Mouse (Mus musculus): ENCODE results near the gene Hist1h2ag. TPM values are rescaled to one million over a fixed set of nuclear protein-coding genes. Genes with fewer than 3 reads are reported as not detected.

Hist1h2ag gene
- polyA plus RNA-seq, 1 experiment: not detected

DNA sequence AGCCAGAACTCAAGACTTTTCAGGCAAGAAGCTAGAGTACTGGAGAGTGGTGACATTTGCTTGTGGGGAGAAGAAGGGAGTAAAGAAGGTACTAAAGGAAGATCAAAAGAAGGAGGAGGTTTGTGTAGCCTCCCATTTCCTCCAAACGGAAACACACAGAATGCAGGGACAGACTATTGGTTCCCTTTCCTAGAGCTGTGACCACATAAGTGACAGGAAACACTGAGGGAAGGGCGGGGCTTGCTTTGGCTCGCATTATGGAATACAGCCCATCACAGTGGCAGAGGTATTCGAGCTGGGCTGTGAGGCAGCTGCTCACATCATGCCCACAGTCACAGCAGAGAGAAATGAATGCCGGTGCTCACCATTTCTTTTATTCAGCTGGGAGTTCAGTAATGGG lies 40.9 kb downstream of the Hist1h2ag start:
- H3K27ac ChIP-seq (ENCODE audit: insufficient read depth, low read depth, low read length): no peak overlapping the region
- 10% methylated on average over 5 of the region's 5 CpGs for WGBS
- H3K4me1 ChIP-seq (ENCODE audit: control insufficient read depth, insufficient read depth, low read length): 0 out of 2 replicates have a peak, but pooled peaks cover 3% of the 10 kb centered on the region
- TF ChIP-seq CTCF (conservative IDR thresholded peaks at IDR 0.05; ENCODE audit: insufficient read depth, insufficient read length, low read depth, low read length): no peak
- no peak for TF ChIP-seq POLR2A (IDR thresholded peaks at IDR 0.05; ENCODE audit: low read depth, low read length)
- H3K27me3 ChIP-seq (replicated peaks; ENCODE audit: control insufficient read depth, insufficient read depth, low read length): peaks cover 9% of the 10 kb centered on the region
- H3K4me3 ChIP-seq (ENCODE audit: insufficient read depth, low read depth, low read length): no peak overlapping the region
- H3K36me3 ChIP-seq (ENCODE audit: control insufficient read depth, insufficient read depth, low read length): no peaks in the 10 kb centered on the region
- no peak for DNase-seq

DNA sequence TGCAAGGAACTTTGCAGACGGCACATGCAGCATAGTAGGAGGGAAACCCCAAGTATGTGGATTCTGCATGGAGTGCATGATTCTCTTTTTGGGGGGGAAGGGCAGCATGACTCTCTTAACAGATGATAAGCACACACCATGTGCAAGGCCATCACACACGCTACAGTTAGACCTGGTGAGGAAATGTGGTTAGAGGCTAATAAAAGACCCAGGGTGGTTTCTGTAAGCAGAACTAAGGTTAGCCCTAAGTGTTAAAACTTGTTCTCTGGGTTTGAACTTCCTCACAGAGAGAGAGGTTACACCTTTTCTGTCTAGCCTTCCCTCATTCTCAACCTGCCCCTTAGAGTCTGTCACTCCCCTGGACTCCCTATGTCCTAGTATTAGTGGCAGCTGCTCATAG lies 41.4 kb downstream of the Hist1h2ag start:
- Histone ChIP-seq H3K27ac (ENCODE audit: insufficient read depth, low read depth, low read length) (no peak overlapping the region), H3K4me1 (ENCODE audit: control insufficient read depth, insufficient read depth, low read length) (0 out of 2 replicates have a peak, but pooled peaks cover 2% of the 10 kb centered on the region), H3K27me3 (replicated peaks; ENCODE audit: control insufficient read depth, insufficient read depth, low read length) (peaks cover 6% of the 10 kb centered on the region), H3K36me3 (ENCODE audit: control insufficient read depth, insufficient read depth, low read length) (no peaks in the 10 kb centered on the region), H3K4me3 (ENCODE audit: insufficient read depth, low read depth, low read length) (no peak overlapping the region)
- TF ChIP-seq CTCF (conservative IDR thresholded peaks at IDR 0.05; ENCODE audit: insufficient read depth, insufficient read length, low read depth, low read length): no peak
- no peak for TF ChIP-seq POLR2A (IDR thresholded peaks at IDR 0.05; ENCODE audit: low read depth, low read length)
- 63% methylated on average over 2 of the region's 2 CpGs for WGBS
- no peak for DNase-seq

DNA sequence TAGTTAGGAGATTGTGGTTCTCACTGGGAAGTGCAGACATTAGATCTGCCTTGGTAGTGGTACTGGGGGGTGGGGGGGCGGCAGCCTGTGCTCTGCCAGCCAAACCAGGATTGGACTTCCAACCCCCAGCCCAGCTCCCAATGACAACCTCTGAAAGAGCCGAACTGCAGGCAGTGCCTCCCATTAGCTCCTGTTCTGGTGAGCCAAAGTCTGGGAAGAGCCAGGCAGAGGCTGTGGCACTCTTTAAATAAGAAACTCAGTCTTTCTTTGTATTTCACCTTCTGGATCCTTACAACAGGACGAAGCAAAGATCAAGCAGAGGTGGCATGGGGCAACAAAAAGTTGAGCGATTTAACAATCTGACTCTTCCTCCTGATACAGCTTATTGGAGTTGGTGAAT lies 43.6 kb downstream of the Hist1h2ag start:
- peaks cover 10% of the 10 kb centered on the region for H3K27me3 ChIP-seq (replicated peaks; ENCODE audit: control insufficient read depth, insufficient read depth, low read length)
- H3K36me3 ChIP-seq (ENCODE audit: control insufficient read depth, insufficient read depth, low read length): no peaks in the 10 kb centered on the region
- H3K27ac ChIP-seq (ENCODE audit: insufficient read depth, low read depth, low read length): no peak overlapping the region
- no peak for TF ChIP-seq CTCF (conservative IDR thresholded peaks at IDR 0.05; ENCODE audit: insufficient read depth, insufficient read length, low read depth, low read length)
- no peak for TF ChIP-seq POLR2A (IDR thresholded peaks at IDR 0.05; ENCODE audit: low read depth, low read length)
- H3K4me3 ChIP-seq (ENCODE audit: insufficient read depth, low read depth, low read length): no peak overlapping the region
- WGBS: 34% methylated on average over 4 of the region's 4 CpGs
- H3K4me1 ChIP-seq (ENCODE audit: control insufficient read depth, insufficient read depth, low read length): no peaks in the 10 kb centered on the region
- no peak for DNase-seq

DNA sequence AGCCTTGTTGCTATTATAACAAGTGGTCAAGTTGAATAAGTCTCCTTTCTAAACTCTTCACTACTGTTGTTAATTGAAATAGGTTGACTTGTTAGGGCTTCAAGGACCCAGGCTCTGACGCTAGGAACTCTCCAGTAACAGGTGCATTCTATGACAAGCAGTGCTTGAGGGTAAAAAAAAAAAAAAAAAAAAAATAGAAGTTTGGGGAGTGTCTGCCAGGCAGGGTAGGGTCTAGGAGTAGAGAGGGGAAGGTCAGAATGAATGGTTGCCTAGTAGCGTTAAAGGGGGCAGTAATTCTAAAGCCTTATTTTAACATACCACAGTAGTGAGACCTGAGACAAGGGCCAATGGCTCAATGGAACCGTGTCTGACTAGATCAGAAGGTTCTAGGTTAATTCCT lies 44.3 kb downstream of the Hist1h2ag start:
- Histone ChIP-seq H3K27me3 (replicated peaks; ENCODE audit: control insufficient read depth, insufficient read depth, low read length) (peaks cover 10% of the 10 kb centered on the region), H3K4me3 (ENCODE audit: insufficient read depth, low read depth, low read length) (no peak overlapping the region), H3K4me1 (ENCODE audit: control insufficient read depth, insufficient read depth, low read length) (no peaks in the 10 kb centered on the region), H3K27ac (ENCODE audit: insufficient read depth, low read depth, low read length) (no peak overlapping the region), H3K36me3 (ENCODE audit: control insufficient read depth, insufficient read depth, low read length) (no peaks in the 10 kb centered on the region)
- no peak for TF ChIP-seq POLR2A (IDR thresholded peaks at IDR 0.05; ENCODE audit: low read depth, low read length)
- no peak for TF ChIP-seq CTCF (conservative IDR thresholded peaks at IDR 0.05; ENCODE audit: insufficient read depth, insufficient read length, low read depth, low read length)
- WGBS: 18% methylated on average over 3 of the region's 3 CpGs
- no peak for DNase-seq

DNA sequence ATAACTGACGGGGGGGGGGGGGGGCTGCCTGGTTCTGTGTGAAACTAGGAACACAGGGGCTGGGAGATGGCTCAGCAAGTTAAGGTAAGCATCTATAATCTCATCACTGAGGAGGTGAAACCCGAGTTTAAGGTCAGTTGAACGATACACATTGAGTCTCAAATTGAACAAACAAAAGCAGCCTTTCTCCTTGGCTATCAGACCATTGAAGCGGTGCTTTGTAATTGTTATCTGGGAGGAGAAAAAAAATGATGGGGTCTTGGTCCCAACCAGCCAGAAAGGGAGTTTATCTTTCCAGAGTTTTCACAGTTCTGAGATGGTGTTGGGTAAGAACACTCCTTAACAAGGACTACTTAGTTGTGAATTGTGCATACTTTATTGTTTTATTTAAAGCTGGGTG lies 44.9 kb downstream of the Hist1h2ag start:
- Histone ChIP-seq H3K4me1 (ENCODE audit: control insufficient read depth, insufficient read depth, low read length) (no peaks in the 10 kb centered on the region), H3K36me3 (ENCODE audit: control insufficient read depth, insufficient read depth, low read length) (no peaks in the 10 kb centered on the region), H3K27me3 (replicated peaks; ENCODE audit: control insufficient read depth, insufficient read depth, low read length) (peaks cover 10% of the 10 kb centered on the region), H3K4me3 (ENCODE audit: insufficient read depth, low read depth, low read length) (no peak overlapping the region), H3K27ac (ENCODE audit: insufficient read depth, low read depth, low read length) (no peak overlapping the region)
- 8% methylated on average over 4 of the region's 4 CpGs for whole genome bisulfite sequencing
- TF ChIP-seq POLR2A (IDR thresholded peaks at IDR 0.05; ENCODE audit: low read depth, low read length) (no peak), CTCF (conservative IDR thresholded peaks at IDR 0.05; ENCODE audit: insufficient read depth, insufficient read length, low read depth, low read length) (no peak)
- DNase-seq: no peak

DNA sequence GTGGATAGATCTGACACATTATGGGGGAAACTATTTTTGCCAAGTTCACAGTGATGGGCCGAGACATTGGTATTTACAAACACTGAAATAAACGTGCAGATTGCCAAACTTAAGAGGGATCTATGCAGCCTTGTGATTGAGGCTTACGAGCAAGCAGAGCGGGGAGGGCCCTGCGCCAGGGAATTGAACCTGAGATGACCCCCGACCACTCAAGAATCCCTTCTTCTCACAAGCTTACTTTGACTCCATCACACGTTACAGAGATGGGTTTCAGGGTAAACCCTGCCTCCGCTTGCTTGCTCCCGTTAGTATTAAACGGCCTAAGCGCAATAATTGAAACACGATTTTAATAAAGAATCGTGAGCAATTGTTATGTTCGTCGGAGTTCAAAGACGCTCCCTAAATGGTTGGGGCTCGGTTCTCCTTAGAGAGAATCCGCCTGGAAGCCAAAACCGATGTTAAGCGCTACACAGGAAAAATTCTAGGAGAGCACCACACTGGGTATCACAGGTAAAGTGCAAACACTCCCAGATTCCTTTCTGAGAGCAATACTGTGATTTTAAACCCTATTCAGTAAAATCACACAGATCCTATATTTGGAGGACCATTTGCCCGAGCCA lies 45.4 kb downstream of the Hist1h2ag start:
- no peaks in the 10 kb centered on the region for H3K4me1 ChIP-seq (ENCODE audit: control insufficient read depth, insufficient read depth, low read length)
- TF ChIP-seq CTCF (conservative IDR thresholded peaks at IDR 0.05; ENCODE audit: insufficient read depth, insufficient read length, low read depth, low read length) (no peak), POLR2A (IDR thresholded peaks at IDR 0.05; ENCODE audit: low read depth, low read length) (no peak)
- H3K27ac ChIP-seq (ENCODE audit: insufficient read depth, low read depth, low read length): no peak overlapping the region
- DNase-seq: no peak
- peaks cover 10% of the 10 kb centered on the region for H3K27me3 ChIP-seq (replicated peaks; ENCODE audit: control insufficient read depth, insufficient read depth, low read length)
- WGBS: 11% methylated on average over 21 of the region's 21 CpGs
- no peak overlapping the region for H3K4me3 ChIP-seq (ENCODE audit: insufficient read depth, low read depth, low read length)
- H3K36me3 ChIP-seq (ENCODE audit: control insufficient read depth, insufficient read depth, low read length): no peaks in the 10 kb centered on the region

DNA sequence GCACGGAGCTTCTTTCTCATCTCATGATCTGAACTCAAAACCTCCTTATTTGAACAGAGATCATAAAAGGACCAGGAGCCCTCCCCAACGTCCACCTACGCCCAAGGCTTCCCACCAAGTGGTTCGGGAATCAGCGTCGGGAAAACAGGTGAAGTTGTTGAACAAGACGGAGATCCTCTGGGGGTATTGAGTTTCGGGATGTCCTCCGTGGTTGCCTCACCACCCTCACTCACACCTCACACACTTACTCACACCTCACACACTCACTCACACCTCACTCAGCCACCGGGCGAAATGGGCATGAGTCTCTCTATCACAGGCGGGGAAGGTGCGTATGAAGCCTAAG lies 45.9 kb downstream of the Hist1h2ag start:
- DNase-seq: no peak
- H3K36me3 ChIP-seq (ENCODE audit: control insufficient read depth, insufficient read depth, low read length): no peaks in the 10 kb centered on the region
- H3K27me3 ChIP-seq (replicated peaks; ENCODE audit: control insufficient read depth, insufficient read depth, low read length): peaks cover 10% of the 10 kb centered on the region
- WGBS: 8% methylated on average over 13 of the region's 13 CpGs
- no peak for TF ChIP-seq POLR2A (IDR thresholded peaks at IDR 0.05; ENCODE audit: low read depth, low read length)
- no peak overlapping the region for H3K27ac ChIP-seq (ENCODE audit: insufficient read depth, low read depth, low read length)
- H3K4me1 ChIP-seq (ENCODE audit: control insufficient read depth, insufficient read depth, low read length): no peaks in the 10 kb centered on the region
- H3K4me3 ChIP-seq (ENCODE audit: insufficient read depth, low read depth, low read length): no peak overlapping the region

All from kidney, adult 2 months (tissue).